Mouse (Mus musculus) A20 (cell line): ENCODE measurements at regions not wholly inside any gene's neighbourhood (a gene's known extent, or its start where the extent isn't known, plus 50 kb on each side); places are given as distances from the start of the nearest gene placed in this dataset.

ENCODE experiments used
- DNase-seq: peaks from one replicate; pipeline ENCODE4 v3.0.0-alpha.2; 2011; ENCODE audit warnings: low read depth, low spot score

GRCm38 (mm10) chr19:36229941-36230340 lies 110.0 kb upstream of the Ankrd1 start:
- DNase-seq, result no peak

- DNase-seq, result no peak
Observed at GRCm38 (mm10) chr19:36235131-36235530, 113.0 kb upstream of the Pcgf5 start.

GRCm38 (mm10) chr19:36236576-36237345 lies 111.3 kb upstream of the Pcgf5 start:
- DNase-seq, result no peak

GRCm38 (mm10) chr19:36237751-36238150 lies 110.4 kb upstream of the Pcgf5 start:
- no peak for DNase-seq

- DNase-seq, result no peak
Observed at GRCm38 (mm10) chr19:36238536-36238935, 109.6 kb upstream of the Pcgf5 start.

GRCm38 (mm10) chr19:36242396-36242795 lies 105.7 kb upstream of the Pcgf5 start:
- DNase-seq, result no peak

- DNase-seq, result no peak
Observed at GRCm38 (mm10) chr19:36242946-36243345, 105.2 kb upstream of the Pcgf5 start.

- DNase-seq, result no peak
Observed at GRCm38 (mm10) chr19:36252522-36252921, 95.6 kb upstream of the Pcgf5 start.

GRCm38 (mm10) chr19:36257748-36258538 lies 90.2 kb upstream of the Pcgf5 start:
- no peak for DNase-seq

- no peak for DNase-seq
Observed at GRCm38 (mm10) chr19:36261819-36262218, 86.3 kb upstream of the Pcgf5 start.

GRCm38 (mm10) chr19:36263923-36264322 lies 84.2 kb upstream of the Pcgf5 start:
- DNase-seq, result no peak

GRCm38 (mm10) chr19:36264397-36264796 lies 83.7 kb upstream of the Pcgf5 start:
- no peak for DNase-seq

GRCm38 (mm10) chr19:36265276-36265675 lies 82.8 kb upstream of the Pcgf5 start:
- DNase-seq, result no peak

- DNase-seq, result no peak
Observed at GRCm38 (mm10) chr19:36266346-36266745, 81.8 kb upstream of the Pcgf5 start.

GRCm38 (mm10) chr19:36273466-36273865 lies 74.6 kb upstream of the Pcgf5 start:
- no peak for DNase-seq

- no peak for DNase-seq
Observed at GRCm38 (mm10) chr19:36285465-36285864, 62.6 kb upstream of the Pcgf5 start.

- DNase-seq, result no peak
Observed at GRCm38 (mm10) chr19:36290778-36291177, 57.3 kb upstream of the Pcgf5 start.

GRCm38 (mm10) chr19:36293177-36293969 lies 54.7 kb upstream of the Pcgf5 start:
- no peak for DNase-seq
